Mouse (Mus musculus) testis, adult 2 months (tissue): ENCODE results near the gene Nuak1.

Source experiments
- CTCF ChIP-seq: fragments of 200-500 bp; IDR thresholded peaks from 2 replicates; pipeline ENCODE4 v1.5.1; 2012; ENCODE audit warnings: low read depth, mild to moderate bottlenecking, inconsistent platforms, low read length, moderate library complexity; ENCODE audit not compliant: control insufficient read depth, insufficient read depth, insufficient replicate concordance
- POLR2A ChIP-seq: fragments of 200-500 bp; IDR thresholded peaks from 2 replicates; pipeline ENCODE4 v1.6.1; 2012; ENCODE audit warnings: low read depth, mild to moderate bottlenecking, inconsistent platforms, low read length, moderate library complexity; ENCODE audit not compliant: control insufficient read depth

GRCm38 (mm10) chr10:84392027-84392722 is 48.2 kb downstream of the Nuak1 start:
- TF ChIP-seq CTCF (no peak), POLR2A (no peak)
